Mouse (Mus musculus) small intestine, adult 2 months (tissue): Measurements from ENCODE around the gene Ptchd1. TPM values are rescaled to one million over a fixed set of nuclear protein-coding genes. Genes with fewer than 3 reads are reported as not detected.

Source experiments
- H3K27ac ChIP-seq: fragments of 200-500 bp; 2 replicates; pipeline ENCODE4 v1.5.1; 2012; ENCODE audit warnings: low read depth, low read length, control low read depth, inconsistent platforms; ENCODE audit not compliant: insufficient read depth
- H3K27me3 ChIP-seq: fragments of 200-500 bp; 2 replicates; pipeline ENCODE4 v1.6.1; 2012; ENCODE audit warnings: mild to moderate bottlenecking, moderate library complexity, low read length, inconsistent platforms; ENCODE audit not compliant: control insufficient read depth, insufficient read depth
- H3K36me3 ChIP-seq: fragments of 200-500 bp; 2 replicates; pipeline ENCODE4 v1.6.1; 2012; ENCODE audit warnings: mild to moderate bottlenecking, low read length, control low read depth, inconsistent platforms; ENCODE audit not compliant: control insufficient read depth, insufficient read depth
- H3K4me1 ChIP-seq: fragments of 200-500 bp; 2 replicates; pipeline ENCODE4 v1.6.1; 2012; ENCODE audit warnings: low read length, inconsistent platforms, mixed read lengths; ENCODE audit not compliant: control insufficient read depth, insufficient read depth, insufficient read length
- H3K4me3 ChIP-seq: fragments of 200-500 bp; 2 replicates; pipeline ENCODE4 v1.5.1; 2012; ENCODE audit warnings: low read depth, mild to moderate bottlenecking, control low read depth, inconsistent platforms, low read length, moderate library complexity
- CTCF ChIP-seq: fragments of 200-500 bp; IDR thresholded peaks from 2 replicates; pipeline ENCODE4 v1.5.1; 2012; ENCODE audit warnings: low read depth, mild to moderate bottlenecking, control low read depth, inconsistent platforms, low read length, moderate library complexity, mixed read lengths; ENCODE audit not compliant: insufficient replicate concordance, insufficient read length; ENCODE audit errors: extremely low read depth
- POLR2A ChIP-seq: fragments of 200-500 bp; IDR thresholded peaks from 2 replicates; pipeline ENCODE4 v1.6.1; 2012; ENCODE audit warnings: low read depth, mild to moderate bottlenecking, control low read depth, inconsistent platforms, low read length, moderate library complexity
- WGBS: fragments of 180-500 bp; shearing (Covaris S2); methylation state at CpG from one replicate; pipeline ENCODE4 v1.1.7; 2018; 5-methylcytosine and 5-hydroxymethylcytosine counted together
- polyA plus RNA-seq: library from polyadenylated mRNA; depleted of rRNA; stranded (reverse); fragments of >200 nt; gene quantifications from 2 replicates; pipeline ENCODE4 v1.2.3, GENCODE M21; 2012; rRNA removed

The Ptchd1 gene
- 0.11 TPM in 1 of 2 replicates, not detected in the other for polyA plus RNA-seq

- H3K27ac ChIP-seq = no peak within 1 kb of the TSS
- no peaks in the 10 kb centered on the region for H3K4me1 ChIP-seq
- 19% methylated on average over 34 of the region's 34 CpGs for WGBS
- no peaks in the 10 kb centered on the region for H3K36me3 ChIP-seq
- H3K27me3 ChIP-seq = no peaks in the 10 kb centered on the region; the same call in 1 of the 2 replicates
- TF ChIP-seq CTCF (no peak), POLR2A (no peak)
- peak within 1 kb of the TSS; percentile 37 for H3K4me3 ChIP-seq
Observed at GRCm38 (mm10) chrX:155623701-155624281, at the start of gene Ptchd1. Ptchd1 (minus strand) TSS chrX:155623814.

GRCm38 (mm10) chrX:155657971-155658370 lies 34.4 kb upstream of the Ptchd1 start:
- TF ChIP-seq POLR2A = no peak
- no peak for TF ChIP-seq CTCF
- H3K36me3 ChIP-seq = no peaks in the 10 kb centered on the region
- 77% methylated on average over 1 of the region's 1 CpGs for WGBS
- H3K4me1 ChIP-seq = no peaks in the 10 kb centered on the region
- no peak overlapping the region for H3K4me3 ChIP-seq
- no peak overlapping the region for H3K27ac ChIP-seq
- H3K27me3 ChIP-seq = no peaks in the 10 kb centered on the region

- Histone ChIP-seq H3K27me3 (no peaks in the 10 kb centered on the region), H3K4me1 (no peaks in the 10 kb centered on the region), H3K36me3 (no peaks in the 10 kb centered on the region), H3K4me3 (no peak overlapping the region), H3K27ac (no peak overlapping the region)
- WGBS = 83% methylated on average over 3 of the region's 3 CpGs
- TF ChIP-seq CTCF (no peak), POLR2A (no peak)
Observed at GRCm38 (mm10) chrX:155645975-155646374, 22.4 kb upstream of the Ptchd1 start.

- Histone ChIP-seq H3K27ac (no peak overlapping the region), H3K4me3 (no peak overlapping the region), H3K27me3 (no peaks in the 10 kb centered on the region), H3K4me1 (no peaks in the 10 kb centered on the region), H3K36me3 (no peaks in the 10 kb centered on the region)
- 0% methylated on average over 1 of the region's 1 CpGs for WGBS
- TF ChIP-seq POLR2A = no peak
- no peak for TF ChIP-seq CTCF
Observed at GRCm38 (mm10) chrX:155643975-155644374, 20.4 kb upstream of the Ptchd1 start.

GRCm38 (mm10) chrX:155625671-155626196 lies 2.1 kb upstream of the Ptchd1 start:
- Histone ChIP-seq H3K27ac (no peak overlapping the region), H3K4me3 (no peak overlapping the region), H3K27me3 (no peaks in the 10 kb centered on the region; the same call in 1 of the 2 replicates), H3K4me1 (no peaks in the 10 kb centered on the region), H3K36me3 (no peaks in the 10 kb centered on the region)
- 12% methylated on average over 13 of the region's 13 CpGs for WGBS
- no peak for TF ChIP-seq CTCF
- no peak for TF ChIP-seq POLR2A

GRCm38 (mm10) chrX:155624895-155625294 lies 1.3 kb upstream of the Ptchd1 start:
- Histone ChIP-seq H3K27ac (no peak overlapping the region), H3K4me3 (no peak overlapping the region), H3K27me3 (no peaks in the 10 kb centered on the region; the same call in 1 of the 2 replicates), H3K36me3 (no peaks in the 10 kb centered on the region), H3K4me1 (no peaks in the 10 kb centered on the region)
- 10% methylated on average over 15 of the region's 15 CpGs for WGBS
- TF ChIP-seq POLR2A = no peak
- no peak for TF ChIP-seq CTCF

GRCm38 (mm10) chrX:155624341-155624841 lies 777 bp upstream of the Ptchd1 start, which contains the start of gene Gm15155:
Gm15155 (plus strand) TSS chrX:155624741.
- H3K27me3 ChIP-seq = no peaks in the 10 kb centered on the region; the same call in 1 of the 2 replicates
- H3K4me1 ChIP-seq = no peaks in the 10 kb centered on the region
- no peak within 1 kb of the TSS for H3K27ac ChIP-seq
- WGBS = 19% methylated on average over 19 of the region's 19 CpGs
- TF ChIP-seq POLR2A = no peak
- no peak for TF ChIP-seq CTCF
- H3K36me3 ChIP-seq = no peaks in the 10 kb centered on the region
- H3K4me3 ChIP-seq = 0 out of 2 replicates have a peak within 1 kb of the TSS, but pooled peaks have one; percentile 13
